Mouse (Mus musculus): ENCODE results near the gene Olfr574.

- no peak for TF ChIP-seq CTCF (IDR thresholded peaks at IDR 0.05; ENCODE audit: extremely low read depth, insufficient read depth, insufficient read length, insufficient replicate concordance)
- TF ChIP-seq POLR2A (IDR thresholded peaks at IDR 0.05; ENCODE audit: low read depth, low read length), result no peak
These were observed 4.8 kb upstream of the Olfr574 start for GRCm38 (mm10) chr7:102943417-102943816.

All from spleen, adult 2 months (tissue).